Mouse (Mus musculus): ENCODE measurements at regions not wholly inside any gene's neighbourhood (a gene's known extent, or its start where the extent isn't known, plus 50 kb on each side); places are given as distances from the start of the nearest gene placed in this dataset.

DNA sequence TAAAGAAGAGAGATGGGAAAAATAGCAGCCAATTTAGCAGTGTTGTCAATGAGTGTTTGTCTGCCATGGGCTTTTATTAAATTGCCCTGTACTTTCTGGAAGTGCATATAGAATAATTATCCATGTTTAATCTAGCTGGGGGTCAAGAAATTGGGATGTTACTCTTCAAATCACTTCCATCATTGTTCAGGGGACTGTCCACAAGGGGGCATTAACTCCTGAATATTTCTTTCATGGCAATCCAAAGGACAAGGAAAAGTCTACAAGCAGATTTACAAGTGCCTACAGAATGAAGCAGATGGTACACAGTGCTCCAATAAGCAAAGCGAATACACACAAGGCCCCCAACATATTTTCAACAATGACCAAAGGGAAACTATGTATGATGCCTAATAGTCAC is 501.7 kb downstream of the Phex start:
- no peak overlapping the region for H3K4me3 ChIP-seq
- H3K9ac ChIP-seq, result no peak overlapping the region
- no peaks in the 10 kb centered on the region for H3K36me3 ChIP-seq
- no peaks in the 10 kb centered on the region for H3K9me3 ChIP-seq
- H3K4me1 ChIP-seq, result no peaks in the 10 kb centered on the region
- H3K4me2 ChIP-seq (replicated peaks), result no peak overlapping the region
- H3K27ac ChIP-seq, result no peak overlapping the region
- WGBS, result 74% methylated on average over 1 of the region's 1 CpGs
- H3K27me3 ChIP-seq (replicated peaks), result no peaks in the 10 kb centered on the region
- ATAC-seq (ENCODE audit: low FRiP score, low read depth), result no peak

All from neural tube, embryonic 12.5 days (tissue).